Mouse (Mus musculus) lung, adult 2 months (tissue): Measurements from ENCODE around the gene Cttnbp2nl.

Experiments used
- CTCF ChIP-seq: fragments of 200-500 bp; IDR thresholded peaks from 2 replicates; pipeline ENCODE4 v1.5.1; 2011; ENCODE audit warnings: mild to moderate bottlenecking, low read length, control low read depth; ENCODE audit not compliant: insufficient read depth
- POLR2A ChIP-seq: fragments of 200-500 bp; IDR thresholded peaks from 2 replicates; pipeline ENCODE4 v1.6.1; 2011; ENCODE audit warnings: low read depth, mild to moderate bottlenecking, control low read depth, low read length, borderline replicate concordance; ENCODE audit errors: extremely low read depth

GRCm38 (mm10) chr3:105060992-105061391, 8.0 kb upstream of the Cttnbp2nl start:
- TF ChIP-seq POLR2A (no peak), CTCF (no peak)
